Mouse (Mus musculus): ENCODE results near the gene Llgl2. TPM values are rescaled to one million over a fixed set of nuclear protein-coding genes. Genes with fewer than 3 reads are reported as not detected.

Gene Llgl2
- total and polyA plus RNA-seq, 3 experiments = 8.0 to 22.5 (median 9.3) TPM

- TF ChIP-seq GATA1 (IDR thresholded peaks at IDR 0.05; ENCODE audit: borderline replicate concordance, low read length) (no peak), POLR2AphosphoS5 (IDR thresholded peaks at IDR 0.05; ENCODE audit: insufficient replicate concordance, low read depth, low read length) (no peak), GATA2 (IDR thresholded peaks at IDR 0.05; ENCODE audit: borderline replicate concordance, low read depth, low read length) (no peak), CTCF (IDR thresholded peaks at IDR 0.05; ENCODE audit: low read depth, low read length) (no peak), TAL1 (conservative IDR thresholded peaks at IDR 0.05; ENCODE audit: low read depth, low read length) (no peak)
- H3K4me3 ChIP-seq (ENCODE audit: low read depth, low read length) = no peak overlapping the region
- H3K36me3 ChIP-seq (replicated peaks) = peaks cover 83% of the 10 kb centered on the region
Observed at GRCm38 (mm10) chr11:115796898-115797297, 27.0 kb upstream of the Llgl2 start.

GRCm38 (mm10) chr11:115797665-115798064 is 26.2 kb upstream of the Llgl2 start:
- H3K4me3 ChIP-seq (ENCODE audit: low read depth, low read length) = no peak overlapping the region
- peaks cover 10% of the 10 kb centered on the region for H3K27me3 ChIP-seq (ENCODE audit: insufficient read depth, low read length)
- TF ChIP-seq POLR2AphosphoS5 (IDR thresholded peaks at IDR 0.05; ENCODE audit: insufficient replicate concordance, low read depth, low read length) (no peak), CTCF (IDR thresholded peaks at IDR 0.05; ENCODE audit: low read depth, low read length) (no peak), GATA1 (IDR thresholded peaks at IDR 0.05; ENCODE audit: borderline replicate concordance, low read length) (no peak), TAL1 (conservative IDR thresholded peaks at IDR 0.05; ENCODE audit: low read depth, low read length) (no peak)
- no peaks in the 10 kb centered on the region for H3K9me3 ChIP-seq (replicated peaks)
- H3K4me1 ChIP-seq (ENCODE audit: insufficient read depth, low read depth, low read length) = no peaks in the 10 kb centered on the region; the same call in 1 of the 2 replicates
- DNase-seq (ENCODE audit: low spot score) (no peak), ATAC-seq (ENCODE audit: extremely low read depth, insufficient number of reproducible peaks, low FRiP score, poor library complexity, severe bottlenecking) (no peak)
- H3K36me3 ChIP-seq (replicated peaks) = peaks cover 75% of the 10 kb centered on the region

More at GRCm38 (mm10) chr11:115796898-115797297, 27.0 kb upstream of the Llgl2 start:
- ATAC-seq (ENCODE audit: extremely low read depth, insufficient number of reproducible peaks, low FRiP score, poor library complexity, severe bottlenecking) (no peak), DNase-seq (ENCODE audit: low spot score) (no peak)
- Histone ChIP-seq H3K9me3 (replicated peaks) (no peaks in the 10 kb centered on the region), H3K4me1 (ENCODE audit: insufficient read depth, low read depth, low read length) (no peaks in the 10 kb centered on the region; the same call in 1 of the 2 replicates), H3K27me3 (ENCODE audit: insufficient read depth, low read length) (peaks cover 2% of the 10 kb centered on the region; the same call in 1 of the 2 replicates)

GRCm38 (mm10) chr11:115800981-115801380 is 22.9 kb upstream of the Llgl2 start:
- ATAC-seq (ENCODE audit: extremely low read depth, insufficient number of reproducible peaks, low FRiP score, poor library complexity, severe bottlenecking) = no peak
- no peak overlapping the region for H3K4me3 ChIP-seq (ENCODE audit: low read depth, low read length)
- no peaks in the 10 kb centered on the region for H3K9me3 ChIP-seq (replicated peaks)
- DNase-seq (ENCODE audit: low spot score) = no peak
- H3K36me3 ChIP-seq (replicated peaks) = peaks cover 42% of the 10 kb centered on the region
- H3K4me1 ChIP-seq (ENCODE audit: insufficient read depth, low read depth, low read length) = peaks cover 4% of the 10 kb centered on the region
- H3K27me3 ChIP-seq (ENCODE audit: insufficient read depth, low read length) = peaks cover 29% of the 10 kb centered on the region
- TF ChIP-seq TAL1 (conservative IDR thresholded peaks at IDR 0.05; ENCODE audit: low read depth, low read length) = no peak
- TF ChIP-seq CTCF (IDR thresholded peaks at IDR 0.05; ENCODE audit: low read depth, low read length) = no peak
- TF ChIP-seq POLR2AphosphoS5 (IDR thresholded peaks at IDR 0.05; ENCODE audit: insufficient replicate concordance, low read depth, low read length) = no peak
- TF ChIP-seq GATA1 (IDR thresholded peaks at IDR 0.05; ENCODE audit: borderline replicate concordance, low read length) = no peak
- TF ChIP-seq GATA2 (IDR thresholded peaks at IDR 0.05; ENCODE audit: borderline replicate concordance, low read depth, low read length) = no peak

- TF ChIP-seq CTCF (IDR thresholded peaks at IDR 0.05; ENCODE audit: low read depth, low read length) = no peak
- H3K4me3 ChIP-seq (ENCODE audit: low read depth, low read length) = no peak overlapping the region
- DNase-seq (ENCODE audit: low spot score) (no peak), ATAC-seq (ENCODE audit: extremely low read depth, insufficient number of reproducible peaks, low FRiP score, poor library complexity, severe bottlenecking) (no peak)
- H3K36me3 ChIP-seq (replicated peaks) = peaks cover 20% of the 10 kb centered on the region
- no peaks in the 10 kb centered on the region for H3K9me3 ChIP-seq (replicated peaks)
- H3K27me3 ChIP-seq (ENCODE audit: insufficient read depth, low read length) = peaks cover 48% of the 10 kb centered on the region
- H3K4me1 ChIP-seq (ENCODE audit: insufficient read depth, low read depth, low read length) = peaks cover 11% of the 10 kb centered on the region; the same call in 1 of the 2 replicates
Observed at GRCm38 (mm10) chr11:115803072-115803709, 20.7 kb upstream of the Llgl2 start.

- Histone ChIP-seq H3K9me3 (replicated peaks) (no peaks in the 10 kb centered on the region), H3K27me3 (ENCODE audit: insufficient read depth, low read length) (peaks cover 65% of the 10 kb centered on the region), H3K4me3 (ENCODE audit: low read depth, low read length) (no peak overlapping the region), H3K36me3 (replicated peaks) (peaks cover 3% of the 10 kb centered on the region), H3K4me1 (ENCODE audit: insufficient read depth, low read depth, low read length) (peaks cover 23% of the 10 kb centered on the region)
- no peak for DNase-seq (ENCODE audit: low spot score)
- ATAC-seq (ENCODE audit: extremely low read depth, insufficient number of reproducible peaks, low FRiP score, poor library complexity, severe bottlenecking) = no peak
- no peak for TF ChIP-seq GATA2 (IDR thresholded peaks at IDR 0.05; ENCODE audit: borderline replicate concordance, low read depth, low read length)
- TF ChIP-seq GATA1 (IDR thresholded peaks at IDR 0.05; ENCODE audit: borderline replicate concordance, low read length) = no peak
- TF ChIP-seq TAL1 (conservative IDR thresholded peaks at IDR 0.05; ENCODE audit: low read depth, low read length) = no peak
- TF ChIP-seq POLR2AphosphoS5 (IDR thresholded peaks at IDR 0.05; ENCODE audit: insufficient replicate concordance, low read depth, low read length) = no peak
- no peak for TF ChIP-seq CTCF (IDR thresholded peaks at IDR 0.05; ENCODE audit: low read depth, low read length)
Observed at GRCm38 (mm10) chr11:115805005-115805404, 18.8 kb upstream of the Llgl2 start.

GRCm38 (mm10) chr11:115806154-115806553 is 17.7 kb upstream of the Llgl2 start:
- DNase-seq (ENCODE audit: low spot score) = no peak
- Histone ChIP-seq H3K36me3 (replicated peaks) (no peaks in the 10 kb centered on the region), H3K27me3 (ENCODE audit: insufficient read depth, low read length) (peaks cover 77% of the 10 kb centered on the region), H3K4me1 (ENCODE audit: insufficient read depth, low read depth, low read length) (peaks cover 27% of the 10 kb centered on the region), H3K4me3 (ENCODE audit: low read depth, low read length) (no peak overlapping the region), H3K9me3 (replicated peaks) (no peaks in the 10 kb centered on the region)
- no peak for TF ChIP-seq GATA2 (IDR thresholded peaks at IDR 0.05; ENCODE audit: borderline replicate concordance, low read depth, low read length)
- no peak for TF ChIP-seq POLR2AphosphoS5 (IDR thresholded peaks at IDR 0.05; ENCODE audit: insufficient replicate concordance, low read depth, low read length)
- TF ChIP-seq TAL1 (conservative IDR thresholded peaks at IDR 0.05; ENCODE audit: low read depth, low read length) = no peak
- no peak for TF ChIP-seq CTCF (IDR thresholded peaks at IDR 0.05; ENCODE audit: low read depth, low read length)
- ATAC-seq (ENCODE audit: extremely low read depth, insufficient number of reproducible peaks, low FRiP score, poor library complexity, severe bottlenecking) = no peak

All from G1E (cell line).